Mouse (Mus musculus) embryo, embryonic 10.5 days (tissue): ENCODE data around the gene Slc17a6.

Source experiments
- DNase-seq: peaks from one replicate; pipeline ENCODE4 v3.0.0-alpha.2; 2015; ENCODE audit warnings: low spot score

Slc17a6 gene

DNA sequence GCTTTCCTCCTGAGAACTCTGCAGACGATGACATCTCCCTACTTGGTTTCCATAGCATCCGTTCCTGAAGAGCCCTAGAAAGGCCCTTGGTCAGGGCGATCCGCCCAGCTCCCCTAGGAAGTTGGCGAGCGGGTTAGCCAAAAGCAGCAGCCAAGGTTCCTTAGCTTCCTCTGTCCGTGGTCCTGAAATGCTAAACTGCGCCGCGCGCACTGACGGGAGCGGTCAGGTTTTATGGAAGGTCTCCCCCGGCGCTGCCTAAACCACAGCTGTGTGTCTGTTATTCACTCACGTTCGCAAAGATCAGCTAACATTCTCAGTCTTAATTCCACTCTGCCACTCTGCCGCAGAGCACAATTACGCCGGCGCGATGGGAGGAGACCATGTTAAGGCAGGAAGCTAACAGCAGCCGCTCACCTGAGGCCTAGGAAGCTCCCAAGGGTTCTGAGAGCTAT, at the start of gene Slc17a6:
TSS of gene Slc17a6 (plus strand) at position 313 of the 452 bp plus-strand sequence.
- DNase-seq = peak; percentile 91

DNA sequence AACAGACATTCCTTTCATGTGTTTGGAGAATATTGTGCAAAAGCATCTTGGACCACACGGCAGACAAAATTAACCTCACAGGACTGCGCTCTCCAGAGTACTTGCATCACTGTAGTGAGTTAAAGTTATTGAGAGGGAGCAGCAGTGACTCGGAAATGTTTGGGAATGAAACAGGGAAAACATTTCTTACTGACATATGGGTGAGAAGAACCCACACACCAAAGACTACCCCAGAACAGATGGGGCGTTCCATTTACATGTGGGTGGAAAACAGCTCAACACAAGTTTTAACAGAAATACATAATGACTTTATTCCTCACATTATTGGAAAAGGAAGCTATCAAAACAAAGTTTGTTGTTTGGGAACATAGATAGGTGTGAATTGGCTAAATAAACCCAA, 21.8 kb upstream of the Slc17a6 start:
- no peak for DNase-seq

- DNase-seq = no peak
Measured at GRCm38 (mm10) chr7:51603741-51604140, 18.1 kb upstream of the Slc17a6 start.

GRCm38 (mm10) chr7:51614404-51614803, 7.4 kb upstream of the Slc17a6 start:
- DNase-seq = peak; percentile 69

DNA sequence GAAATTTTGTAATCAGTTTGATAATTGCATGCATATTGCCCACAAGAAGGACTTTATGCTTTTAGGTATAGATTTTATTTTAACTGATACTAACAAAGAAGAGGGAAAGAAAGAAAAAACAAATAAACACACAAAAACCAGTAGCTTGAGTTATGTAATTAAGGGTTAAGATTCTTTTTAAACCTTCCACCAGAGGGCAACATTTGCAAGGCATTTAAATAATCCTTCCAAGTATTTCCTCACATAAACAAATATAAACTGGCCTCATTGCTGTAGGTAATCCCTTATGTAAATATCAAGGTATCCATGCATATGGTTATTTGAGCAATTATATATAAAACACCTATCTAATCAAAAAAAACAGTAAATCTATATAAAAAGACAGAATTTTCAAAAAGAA, 3.9 kb upstream of the Slc17a6 start:
- DNase-seq = peak; percentile 71

DNA sequence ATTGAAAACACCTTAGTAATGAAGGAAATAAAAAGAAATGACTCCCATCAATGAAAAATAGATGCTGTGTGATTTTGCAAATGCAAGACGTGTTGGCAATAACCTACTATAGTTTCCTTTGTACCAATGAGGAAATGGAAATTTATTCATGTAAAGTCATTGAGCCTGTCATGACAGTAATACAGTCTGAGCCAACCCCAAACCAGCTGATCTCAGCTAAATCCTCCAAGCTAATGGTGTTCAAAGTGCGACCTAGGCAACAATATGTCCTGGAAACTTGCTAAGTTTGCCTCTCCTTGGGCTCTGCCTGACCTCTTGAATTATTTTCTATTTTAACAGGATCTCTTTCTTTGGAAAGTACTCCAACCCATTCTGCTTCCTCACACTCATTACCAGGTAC, 3.4 kb upstream of the Slc17a6 start:
- no peak for DNase-seq

DNA sequence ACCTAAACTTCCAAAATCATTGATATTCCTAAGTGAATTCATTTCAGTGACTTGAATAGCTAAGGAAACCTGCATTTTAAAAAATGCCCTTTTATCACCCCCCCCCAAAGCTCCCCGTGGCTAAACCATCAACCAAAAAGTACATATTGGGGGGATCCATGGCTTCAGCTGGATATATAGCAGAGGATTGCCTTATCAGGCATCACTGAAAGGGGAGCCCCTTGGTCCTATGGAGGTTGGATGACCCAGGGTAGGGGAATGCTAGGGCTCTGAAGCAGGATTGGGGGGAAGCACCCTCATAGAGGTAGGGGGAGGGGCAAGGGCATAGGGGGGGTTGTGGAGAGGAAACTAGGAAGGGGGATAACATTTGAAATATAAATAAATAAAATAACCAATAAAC, 1.8 kb upstream of the Slc17a6 start:
- DNase-seq = no peak

GRCm38 (mm10) chr7:51622196-51622595, 390 bp downstream of the Slc17a6 start:
- DNase-seq = no peak

GRCm38 (mm10) chr7:51622666-51623065, 860 bp downstream of the Slc17a6 start:
- DNase-seq = no peak

DNA sequence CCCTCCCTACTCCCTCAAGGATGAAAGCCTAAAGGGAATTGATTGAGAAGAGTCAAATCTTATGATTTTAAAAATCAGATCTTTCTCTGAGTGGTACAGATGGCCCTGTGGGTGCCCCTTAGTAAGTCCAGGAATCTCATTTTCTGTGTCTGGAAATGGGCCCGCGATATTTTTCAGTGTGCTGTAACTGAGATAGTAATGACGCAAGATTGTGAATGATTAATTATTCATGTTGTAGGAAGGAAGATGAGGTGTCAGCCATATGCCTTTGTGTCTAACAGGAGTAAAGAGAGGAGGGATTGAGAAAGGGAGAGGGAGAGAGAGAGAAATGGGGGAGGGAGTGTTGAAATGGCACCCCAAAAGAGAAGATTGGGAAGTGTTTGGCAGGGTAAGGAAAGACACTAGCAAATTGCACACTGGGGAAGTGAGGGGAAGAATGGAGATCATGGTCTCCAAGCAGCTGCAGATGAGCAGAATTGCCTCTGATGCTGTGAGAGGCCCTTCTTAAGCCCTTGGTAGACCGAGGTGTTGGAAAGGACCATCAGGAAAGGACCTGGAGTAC, 2.6 kb downstream of the Slc17a6 start:
- no peak for DNase-seq

DNA sequence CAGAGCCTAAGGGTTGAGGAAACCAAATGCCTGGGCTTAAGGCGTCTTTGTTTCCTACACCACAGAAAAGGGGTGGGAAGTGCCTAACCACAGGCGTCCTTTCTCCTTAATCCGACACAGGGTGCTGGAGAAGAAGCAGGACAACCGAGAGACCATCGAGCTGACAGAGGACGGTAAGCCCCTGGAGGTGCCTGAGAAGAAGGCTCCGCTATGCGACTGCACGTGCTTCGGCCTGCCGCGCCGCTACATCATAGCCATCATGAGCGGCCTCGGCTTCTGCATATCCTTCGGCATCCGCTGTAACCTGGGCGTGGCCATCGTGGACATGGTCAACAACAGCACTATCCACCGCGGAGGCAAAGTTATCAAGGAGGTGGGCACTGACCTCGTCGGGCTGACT, 3.4 kb downstream of the Slc17a6 start:
- no peak for DNase-seq

DNA sequence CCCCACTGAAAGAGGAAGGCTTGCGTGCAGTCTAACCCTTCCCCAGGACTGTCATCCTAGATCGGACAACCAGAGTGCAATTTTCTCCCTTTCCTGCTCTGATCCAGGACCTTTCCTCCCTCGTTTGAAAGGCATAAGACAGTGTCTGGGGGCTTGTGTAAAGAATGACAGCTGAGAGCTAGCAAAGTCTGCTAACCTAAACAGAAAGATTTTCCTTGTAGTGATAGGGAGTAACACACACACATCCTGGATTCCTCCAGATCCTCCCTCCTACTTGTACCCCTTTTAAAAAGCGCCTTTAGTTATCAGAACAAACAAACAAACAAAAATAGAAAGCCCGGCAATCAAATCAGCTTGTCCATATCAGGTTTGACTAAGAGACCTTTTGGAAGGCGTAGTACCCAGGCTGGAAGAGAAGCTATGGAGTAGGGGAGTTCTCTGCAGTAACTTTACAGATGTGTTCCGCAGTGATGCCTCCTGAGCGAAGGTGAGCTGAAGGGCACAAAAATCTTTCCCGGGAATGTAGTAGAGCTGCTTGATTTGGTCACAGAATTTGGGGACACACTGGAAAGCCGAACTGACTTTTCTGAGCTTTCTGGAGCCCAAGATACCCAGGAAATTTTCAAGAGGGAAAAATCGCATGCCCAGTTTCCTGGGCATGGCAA, 3.9 kb downstream of the Slc17a6 start:
- DNase-seq = peak; percentile 44

DNA sequence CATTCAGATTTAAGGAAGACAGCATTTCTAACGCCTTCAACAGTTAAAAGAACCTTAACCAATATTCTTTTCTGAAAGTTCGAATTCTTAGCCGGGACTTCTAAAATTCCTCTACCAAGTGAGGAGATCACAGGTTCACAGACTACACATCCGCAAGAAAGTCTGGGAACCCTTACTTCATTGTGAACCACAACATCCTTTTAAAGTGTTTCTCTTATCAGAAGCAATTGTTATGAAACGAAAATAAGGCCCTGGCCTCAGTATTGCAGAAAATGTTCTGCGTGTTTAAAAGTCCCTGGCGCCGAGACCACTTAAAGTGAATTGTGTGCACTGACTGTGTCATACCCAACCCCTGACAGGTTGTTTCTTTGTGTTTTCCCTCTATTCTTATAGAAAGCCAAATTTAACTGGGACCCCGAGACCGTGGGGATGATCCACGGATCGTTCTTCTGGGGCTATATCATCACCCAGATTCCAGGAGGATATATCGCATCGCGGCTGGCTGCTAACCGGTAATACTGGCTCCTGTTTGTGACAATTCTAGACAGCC, 4.7 kb downstream of the Slc17a6 start:
- peak; percentile 38 for DNase-seq

GRCm38 (mm10) chr7:51627001-51627631, 5.3 kb downstream of the Slc17a6 start:
- peak; percentile 64 for DNase-seq

DNA sequence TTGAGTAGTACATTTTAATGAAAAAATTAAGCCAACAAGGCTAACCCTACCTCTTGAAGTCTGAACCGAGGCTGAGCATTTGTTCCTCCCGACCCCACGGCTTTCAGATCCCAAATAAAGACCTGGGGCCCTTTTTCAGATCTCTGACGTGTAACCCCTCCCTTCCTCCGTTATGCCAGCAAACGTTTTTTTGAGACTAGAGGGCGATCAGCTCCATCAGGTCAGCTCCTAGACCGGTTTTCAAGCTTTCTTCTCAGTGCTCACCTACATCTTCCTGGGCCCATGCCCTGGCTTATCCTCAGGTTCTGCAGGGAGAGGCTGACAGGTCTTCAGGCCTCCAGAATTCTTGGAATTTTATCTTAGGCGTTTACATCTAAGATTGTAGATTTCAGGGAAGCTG, 5.9 kb downstream of the Slc17a6 start:
- DNase-seq = peak; percentile 36

DNA sequence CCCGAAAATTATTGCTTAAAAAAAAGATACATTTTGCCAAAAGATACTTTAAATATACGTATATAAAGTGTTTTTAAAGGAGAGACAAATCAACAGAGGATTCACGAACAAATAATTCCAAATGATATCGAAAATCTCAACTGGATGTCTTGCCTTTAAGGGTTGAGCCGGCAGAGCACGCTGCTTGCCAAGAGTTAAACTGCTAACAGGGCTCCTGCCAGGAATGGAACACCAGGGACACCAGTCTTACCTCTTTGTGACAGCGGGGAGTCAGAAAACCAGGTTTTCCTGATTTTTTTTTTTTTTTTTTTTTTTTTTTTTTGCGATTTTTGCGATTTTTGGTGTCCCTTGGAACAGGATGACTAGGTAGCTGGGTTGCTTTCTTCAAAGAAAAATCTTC, 6.5 kb downstream of the Slc17a6 start:
- peak; percentile 21 for DNase-seq

GRCm38 (mm10) chr7:51629206-51629605, 7.4 kb downstream of the Slc17a6 start:
- DNase-seq = peak; percentile 33

GRCm38 (mm10) chr7:51631171-51631570, 9.4 kb downstream of the Slc17a6 start:
- no peak for DNase-seq

DNA sequence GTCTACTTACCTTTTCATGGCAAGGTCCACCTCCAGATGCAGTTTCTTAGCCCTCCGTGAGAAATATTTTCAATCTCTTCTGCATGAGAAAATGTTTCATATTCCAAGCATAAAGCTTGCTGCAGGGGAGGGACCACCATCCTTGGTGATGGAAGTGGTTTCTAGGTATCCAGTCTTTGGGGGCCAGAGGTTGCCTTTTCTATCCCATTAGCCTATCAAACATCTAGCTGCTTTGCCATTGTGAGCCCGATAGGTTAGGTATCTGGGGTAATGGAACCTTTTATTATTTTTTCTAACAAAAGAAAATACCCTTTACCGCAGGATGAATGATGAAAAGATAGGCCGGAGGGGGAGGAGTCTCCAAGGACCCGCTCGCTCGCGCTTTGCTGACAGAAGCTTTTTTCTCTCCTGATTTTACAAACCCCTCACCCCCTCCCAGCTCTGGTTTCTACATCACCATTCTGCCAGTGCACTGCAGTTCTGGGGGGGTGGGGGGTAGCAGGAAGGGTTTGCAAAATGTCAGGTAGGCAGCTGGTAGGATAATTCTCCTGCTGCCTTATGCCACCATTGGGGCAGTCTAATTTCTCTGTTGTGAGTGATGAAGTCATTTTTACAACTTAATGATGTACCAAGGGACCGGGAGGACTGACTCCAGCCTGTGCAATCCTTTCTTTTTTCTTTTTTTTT, 10.9 kb downstream of the Slc17a6 start:
- DNase-seq = peak; percentile 27

GRCm38 (mm10) chr7:51633230-51633844, 11.5 kb downstream of the Slc17a6 start:
- DNase-seq = no peak

DNA sequence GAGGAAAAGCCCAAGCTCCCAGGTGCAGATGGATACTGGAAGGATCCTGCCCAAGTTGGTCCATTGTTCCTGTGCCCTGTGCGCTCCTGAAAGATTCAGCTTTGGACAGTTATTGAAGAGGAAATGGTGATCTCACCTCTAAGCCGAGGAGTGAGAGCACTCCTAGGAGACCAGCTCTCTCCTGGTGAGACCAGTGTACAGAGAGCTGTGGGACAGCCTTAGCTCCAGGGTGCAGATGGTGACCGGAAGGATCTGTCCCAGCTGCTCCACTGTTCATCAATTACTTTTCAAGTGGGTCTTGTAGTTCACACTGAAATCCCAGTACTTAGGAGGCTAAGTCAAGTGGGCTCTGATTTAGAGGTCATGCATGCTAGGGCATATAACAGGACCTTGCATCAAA, 35.3 kb downstream of the Slc17a6 start:
- no peak for DNase-seq

DNA sequence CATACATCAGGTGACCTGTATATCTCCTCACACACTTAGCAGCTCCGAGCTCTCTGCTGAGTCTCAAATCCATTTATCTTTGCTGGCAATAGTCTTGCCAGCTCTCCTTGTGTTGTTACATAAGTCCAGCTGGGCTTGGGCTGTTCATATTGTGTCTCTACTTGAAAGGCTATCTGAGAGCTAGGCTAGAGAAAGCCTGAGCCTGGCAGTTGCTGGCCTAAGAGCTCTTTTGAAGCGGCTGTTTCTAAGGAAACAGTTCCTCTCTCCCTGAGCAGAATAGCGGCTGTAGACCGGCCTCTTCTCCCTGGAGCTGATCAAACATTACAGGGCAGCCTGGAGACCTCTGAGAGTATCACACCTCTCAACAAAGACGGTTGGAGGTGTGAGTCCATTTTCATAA, 40.6 kb downstream of the Slc17a6 start:
- peak; percentile 17 for DNase-seq
